Mouse (Mus musculus) erythroblast, embryonic 14.5 days (primary cell): ENCODE results near the gene Cdc42bpa. TPM values are rescaled to one million over a fixed set of nuclear protein-coding genes. Genes with fewer than 3 reads are reported as not detected.

Source experiments
- H3K27me3 ChIP-seq: 2 replicates; pipeline ENCODE4 v1.6.1; 2012; ENCODE audit warnings: inconsistent platforms; ENCODE audit not compliant: control insufficient read depth
- H3K36me3 ChIP-seq: 2 replicates; pipeline ENCODE4 v1.6.1; 2012; ENCODE audit warnings: mild to moderate bottlenecking, inconsistent platforms; ENCODE audit not compliant: control insufficient read depth
- H3K4me1 ChIP-seq: 2 replicates; pipeline ENCODE4 v1.6.1; 2012; ENCODE audit warnings: inconsistent platforms; ENCODE audit not compliant: control insufficient read depth
- H3K4me3 ChIP-seq: replicated peaks from 2 replicates; pipeline ENCODE3; 2012; ENCODE audit warnings: moderate library complexity, mild to moderate bottlenecking, inconsistent platforms
- H3K9me3 ChIP-seq: 2 replicates; pipeline ENCODE4 v1.6.1; 2012; ENCODE audit warnings: low read length, inconsistent platforms, mixed read lengths; ENCODE audit not compliant: control insufficient read depth
- GATA1 ChIP-seq: IDR thresholded peaks from 2 replicates; pipeline ENCODE4 v1.6.1; 2012; ENCODE audit warnings: low read length, inconsistent platforms, mixed read lengths
- TAL1 ChIP-seq: IDR thresholded peaks from 3 replicates; pipeline ENCODE4 v1.6.1; 2012; ENCODE audit warnings: low read length, inconsistent platforms, mixed read lengths
- polyA plus RNA-seq: library from polyadenylated mRNA; stranded (reverse); fragments of >175 nt; gene quantifications from 2 replicates; pipeline ENCODE4 v1.2.3, GENCODE M21; 2012

Cdc42bpa gene
- polyA plus RNA-seq, 1 experiment, result 2.3 TPM

GRCm38 (mm10) chr1:179953251-179953650, 7.0 kb upstream of the Cdc42bpa start:
- Histone ChIP-seq H3K9me3 (no peaks in the 10 kb centered on the region), H3K4me1 (no peaks in the 10 kb centered on the region), H3K4me3 (no peak overlapping the region), H3K36me3 (no peaks in the 10 kb centered on the region), H3K27me3 (peaks cover 18% of the 10 kb centered on the region)
- no peak for TF ChIP-seq TAL1
- no peak for TF ChIP-seq GATA1

- H3K9me3 ChIP-seq, result no peaks in the 10 kb centered on the region
- TF ChIP-seq GATA1 (no peak), TAL1 (no peak)
- H3K4me1 ChIP-seq, result peaks cover 19% of the 10 kb centered on the region
- peaks cover 18% of the 10 kb centered on the region for H3K27me3 ChIP-seq
- no peaks in the 10 kb centered on the region; the same call in 1 of the 2 replicates for H3K36me3 ChIP-seq
- no peak overlapping the region for H3K4me3 ChIP-seq
Measured at GRCm38 (mm10) chr1:179957431-179957830, 2.8 kb upstream of the Cdc42bpa start.

GRCm38 (mm10) chr1:179958871-179959720, 1.2 kb upstream of the Cdc42bpa start:
- H3K27me3 ChIP-seq, result peaks cover 15% of the 10 kb centered on the region
- no peak for TF ChIP-seq TAL1
- TF ChIP-seq GATA1, result no peak

GRCm38 (mm10) chr1:179960543-179960876, 238 bp downstream of the Cdc42bpa start:
- Histone ChIP-seq H3K27me3 (peaks cover 10% of the 10 kb centered on the region), H3K9me3 (no peaks in the 10 kb centered on the region), H3K4me1 (peaks cover 38% of the 10 kb centered on the region), H3K36me3 (no peaks in the 10 kb centered on the region; the same call in 1 of the 2 replicates), H3K4me3 (peak overlapping the region; percentile 93)
- TF ChIP-seq TAL1 (no peak), GATA1 (no peak)

More at GRCm38 (mm10) chr1:179958871-179959720, 1.2 kb upstream of the Cdc42bpa start:
- Histone ChIP-seq H3K4me1 (peaks cover 32% of the 10 kb centered on the region), H3K36me3 (no peaks in the 10 kb centered on the region; the same call in 1 of the 2 replicates), H3K9me3 (no peaks in the 10 kb centered on the region), H3K4me3 (peak overlapping the region; percentile 93)

GRCm38 (mm10) chr1:179960882-179961698, 818 bp downstream of the Cdc42bpa start:
- H3K36me3 ChIP-seq, result no peaks in the 10 kb centered on the region; the same call in 1 of the 2 replicates
- no peaks in the 10 kb centered on the region for H3K9me3 ChIP-seq
- peaks cover 7% of the 10 kb centered on the region for H3K27me3 ChIP-seq
- peak overlapping the region; percentile 93 for H3K4me3 ChIP-seq
- H3K4me1 ChIP-seq, result peaks cover 40% of the 10 kb centered on the region
- TF ChIP-seq GATA1 (no peak), TAL1 (no peak)

GRCm38 (mm10) chr1:179961777-179962176, 1.5 kb downstream of the Cdc42bpa start:
- no peaks in the 10 kb centered on the region for H3K9me3 ChIP-seq
- TF ChIP-seq TAL1, result no peak
- TF ChIP-seq GATA1, result no peak
- peak overlapping the region; percentile 93 for H3K4me3 ChIP-seq
- H3K27me3 ChIP-seq, result peaks cover 6% of the 10 kb centered on the region
- peaks cover 41% of the 10 kb centered on the region for H3K4me1 ChIP-seq
- H3K36me3 ChIP-seq, result no peaks in the 10 kb centered on the region; the same call in 1 of the 2 replicates

- Histone ChIP-seq H3K27me3 (no peaks in the 10 kb centered on the region), H3K4me1 (peaks cover 44% of the 10 kb centered on the region), H3K36me3 (peaks cover 13% of the 10 kb centered on the region), H3K4me3 (no peak overlapping the region), H3K9me3 (no peaks in the 10 kb centered on the region)
- no peak for TF ChIP-seq TAL1
- no peak for TF ChIP-seq GATA1
Measured at GRCm38 (mm10) chr1:179969776-179970428, 9.6 kb downstream of the Cdc42bpa start.

- Histone ChIP-seq H3K36me3 (peaks cover 30% of the 10 kb centered on the region), H3K27me3 (no peaks in the 10 kb centered on the region), H3K4me3 (peak overlapping the region; percentile 57), H3K4me1 (peaks cover 75% of the 10 kb centered on the region), H3K9me3 (no peaks in the 10 kb centered on the region)
- TF ChIP-seq GATA1, result no peak
- TF ChIP-seq TAL1, result no peak
Measured at GRCm38 (mm10) chr1:179975021-179975420, 14.7 kb downstream of the Cdc42bpa start.

GRCm38 (mm10) chr1:179975645-179976275, 15.5 kb downstream of the Cdc42bpa start:
- Histone ChIP-seq H3K27me3 (no peaks in the 10 kb centered on the region), H3K9me3 (no peaks in the 10 kb centered on the region), H3K36me3 (peaks cover 34% of the 10 kb centered on the region), H3K4me3 (peak overlapping the region; percentile 57), H3K4me1 (peaks cover 73% of the 10 kb centered on the region)
- TF ChIP-seq TAL1, result peak; percentile 65
- peak; percentile 31; the same call in 1 of the 2 replicates for TF ChIP-seq GATA1
